Mouse (Mus musculus): ENCODE results near the gene Dpysl4. TPM values are rescaled to one million over a fixed set of nuclear protein-coding genes. Genes with fewer than 3 reads are reported as not detected.

The Dpysl4 gene
- polyA plus RNA-seq, 1 experiment = 127 TPM

GRCm38 (mm10) chr7:139101286-139101804, 15.5 kb downstream of the Dpysl4 start:
- H3K27ac ChIP-seq (ENCODE audit: insufficient read depth, low read length) = no peak overlapping the region
- TF ChIP-seq POLR2A (IDR thresholded peaks at IDR 0.05; ENCODE audit: borderline replicate concordance, insufficient read depth, low read length) (no peak), CTCF (IDR thresholded peaks at IDR 0.05; ENCODE audit: borderline replicate concordance, insufficient read depth, low read depth, low read length) (no peak)
- H3K4me3 ChIP-seq (replicated peaks; ENCODE audit: insufficient read depth, low read depth, low read length) = no peak overlapping the region
- peaks cover 81% of the 10 kb centered on the region for H3K4me1 ChIP-seq (ENCODE audit: control insufficient read depth, insufficient read depth, low read length)
- DNase-seq = peak; percentile 33 to 36
- no peaks in the 10 kb centered on the region for H3K27me3 ChIP-seq (ENCODE audit: control insufficient read depth, insufficient read depth, low read length)
- WGBS = 46% methylated on average over 10 of the region's 10 CpGs

- Histone ChIP-seq H3K4me3 (replicated peaks; ENCODE audit: insufficient read depth, low read depth, low read length) (no peak overlapping the region), H3K27me3 (ENCODE audit: control insufficient read depth, insufficient read depth, low read length) (no peaks in the 10 kb centered on the region), H3K27ac (ENCODE audit: insufficient read depth, low read length) (peak overlapping the region; percentile 35; the same call in 1 of the 2 replicates), H3K4me1 (ENCODE audit: control insufficient read depth, insufficient read depth, low read length) (peaks cover 81% of the 10 kb centered on the region)
- WGBS = 16% methylated on average over 3 of the region's 3 CpGs
- DNase-seq = peak; percentile 83 to 93
- peak; percentile 7; the same call in 1 of the 2 replicates for TF ChIP-seq CTCF (IDR thresholded peaks at IDR 0.05; ENCODE audit: borderline replicate concordance, insufficient read depth, low read depth, low read length)
- TF ChIP-seq POLR2A (IDR thresholded peaks at IDR 0.05; ENCODE audit: borderline replicate concordance, insufficient read depth, low read length) = no peak
Measured at GRCm38 (mm10) chr7:139101826-139102225, 16.0 kb downstream of the Dpysl4 start.

DNA sequence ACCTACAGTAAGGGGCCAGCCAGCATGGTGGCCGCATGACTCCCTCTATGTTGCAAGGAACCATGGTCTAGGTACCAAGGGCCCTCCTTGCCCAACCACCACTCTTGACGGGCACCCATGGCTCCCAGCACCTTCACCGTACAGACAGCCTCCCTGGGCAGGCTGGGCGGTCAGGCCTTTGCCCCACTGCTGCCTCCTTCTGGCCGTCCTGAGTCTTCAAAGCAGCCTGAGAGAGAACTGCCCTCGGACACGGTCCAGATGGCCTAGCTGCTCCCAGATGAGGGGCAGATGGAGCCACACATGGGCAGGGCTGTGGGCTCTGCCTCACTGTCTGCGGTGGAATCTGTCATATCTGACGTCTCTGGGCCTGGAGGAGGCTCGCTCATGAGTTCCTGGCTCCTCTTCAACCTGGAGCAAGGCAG, 18.2 kb downstream of the Dpysl4 start:
- no peak for TF ChIP-seq POLR2A (IDR thresholded peaks at IDR 0.05; ENCODE audit: borderline replicate concordance, insufficient read depth, low read length)
- peak; percentile 45; the same call in 1 of the 2 replicates for TF ChIP-seq CTCF (IDR thresholded peaks at IDR 0.05; ENCODE audit: borderline replicate concordance, insufficient read depth, low read depth, low read length)
- Histone ChIP-seq H3K4me3 (replicated peaks; ENCODE audit: insufficient read depth, low read depth, low read length) (no peak overlapping the region), H3K27me3 (ENCODE audit: control insufficient read depth, insufficient read depth, low read length) (no peaks in the 10 kb centered on the region), H3K27ac (ENCODE audit: insufficient read depth, low read length) (no peak overlapping the region), H3K4me1 (ENCODE audit: control insufficient read depth, insufficient read depth, low read length) (peaks cover 72% of the 10 kb centered on the region)
- WGBS = 43% methylated on average over 10 of the region's 10 CpGs
- DNase-seq = peak; percentile 56 to 58

GRCm38 (mm10) chr7:139105076-139105475, 19.3 kb downstream of the Dpysl4 start:
- DNase-seq = peak; percentile 29 to 36
- H3K27ac ChIP-seq (ENCODE audit: insufficient read depth, low read length) = no peak overlapping the region
- H3K4me3 ChIP-seq (replicated peaks; ENCODE audit: insufficient read depth, low read depth, low read length) = no peak overlapping the region
- WGBS = 48% methylated on average over 5 of the region's 5 CpGs
- TF ChIP-seq POLR2A (IDR thresholded peaks at IDR 0.05; ENCODE audit: borderline replicate concordance, insufficient read depth, low read length) (no peak), CTCF (IDR thresholded peaks at IDR 0.05; ENCODE audit: borderline replicate concordance, insufficient read depth, low read depth, low read length) (no peak)
- no peaks in the 10 kb centered on the region for H3K27me3 ChIP-seq (ENCODE audit: control insufficient read depth, insufficient read depth, low read length)
- H3K4me1 ChIP-seq (ENCODE audit: control insufficient read depth, insufficient read depth, low read length) = peaks cover 68% of the 10 kb centered on the region

DNA sequence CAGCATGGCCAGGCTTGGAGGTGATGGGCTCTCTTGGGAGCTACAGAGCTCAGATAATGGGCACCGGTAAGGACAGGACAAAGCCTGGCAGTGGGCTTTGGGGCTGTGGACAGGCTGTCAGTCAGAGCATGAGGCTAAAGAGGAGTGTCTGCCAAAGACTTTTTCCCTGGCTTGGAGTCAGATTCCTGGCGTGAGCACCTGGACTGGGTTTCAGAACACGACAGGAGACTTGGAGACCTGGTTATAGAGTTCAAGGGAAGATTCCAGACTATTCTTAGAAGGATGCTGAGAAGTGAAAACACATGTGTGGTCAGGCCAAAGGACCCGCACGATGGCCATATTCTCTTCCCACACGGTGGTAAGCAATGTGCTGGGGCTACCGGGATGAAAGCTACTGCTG, 19.9 kb downstream of the Dpysl4 start:
- peaks cover 61% of the 10 kb centered on the region for H3K4me1 ChIP-seq (ENCODE audit: control insufficient read depth, insufficient read depth, low read length)
- TF ChIP-seq CTCF (IDR thresholded peaks at IDR 0.05; ENCODE audit: borderline replicate concordance, insufficient read depth, low read depth, low read length) (no peak), POLR2A (IDR thresholded peaks at IDR 0.05; ENCODE audit: borderline replicate concordance, insufficient read depth, low read length) (no peak)
- H3K27ac ChIP-seq (ENCODE audit: insufficient read depth, low read length) = no peak overlapping the region
- DNase-seq = peak; percentile 91
- no peak overlapping the region for H3K4me3 ChIP-seq (replicated peaks; ENCODE audit: insufficient read depth, low read depth, low read length)
- WGBS = 8% methylated on average over 7 of the region's 7 CpGs
- no peaks in the 10 kb centered on the region for H3K27me3 ChIP-seq (ENCODE audit: control insufficient read depth, insufficient read depth, low read length)

- WGBS = 84% methylated on average over 9 of the region's 9 CpGs
- no peak for TF ChIP-seq POLR2A (IDR thresholded peaks at IDR 0.05; ENCODE audit: borderline replicate concordance, insufficient read depth, low read length)
- TF ChIP-seq CTCF (IDR thresholded peaks at IDR 0.05; ENCODE audit: borderline replicate concordance, insufficient read depth, low read depth, low read length) = no peak
- DNase-seq = no peak
- Histone ChIP-seq H3K27me3 (ENCODE audit: control insufficient read depth, insufficient read depth, low read length) (no peaks in the 10 kb centered on the region), H3K4me3 (replicated peaks; ENCODE audit: insufficient read depth, low read depth, low read length) (no peak overlapping the region), H3K4me1 (ENCODE audit: control insufficient read depth, insufficient read depth, low read length) (peaks cover 40% of the 10 kb centered on the region), H3K27ac (ENCODE audit: insufficient read depth, low read length) (no peak overlapping the region)
Measured at GRCm38 (mm10) chr7:139107908-139108650, 22.3 kb downstream of the Dpysl4 start.

- peak; percentile 96 for TF ChIP-seq CTCF (IDR thresholded peaks at IDR 0.05; ENCODE audit: borderline replicate concordance, insufficient read depth, low read depth, low read length)
- no peak for TF ChIP-seq POLR2A (IDR thresholded peaks at IDR 0.05; ENCODE audit: borderline replicate concordance, insufficient read depth, low read length)
- H3K4me3 ChIP-seq (replicated peaks; ENCODE audit: insufficient read depth, low read depth, low read length) = no peak overlapping the region
- no peaks in the 10 kb centered on the region for H3K4me1 ChIP-seq (ENCODE audit: control insufficient read depth, insufficient read depth, low read length)
- no peaks in the 10 kb centered on the region for H3K27me3 ChIP-seq (ENCODE audit: control insufficient read depth, insufficient read depth, low read length)
- no peak overlapping the region for H3K27ac ChIP-seq (ENCODE audit: insufficient read depth, low read length)
- DNase-seq = peak; percentile 84 to 89
- WGBS = 43% methylated on average over 13 of the region's 13 CpGs
Measured at GRCm38 (mm10) chr7:139119152-139119774, 33.5 kb downstream of the Dpysl4 start.
